Mouse (Mus musculus) yolk sac, embryonic 10.5 days (tissue): Measurements from ENCODE around the gene Ttk.

Source experiments
- DNase-seq: peaks from one replicate; pipeline ENCODE4 v3.0.0-alpha.2; 2017; ENCODE audit warnings: low spot score

The Ttk gene

GRCm38 (mm10) chr9:83902086-83902485 is 67.6 kb downstream of the Ttk start:
- no peak for DNase-seq

DNA sequence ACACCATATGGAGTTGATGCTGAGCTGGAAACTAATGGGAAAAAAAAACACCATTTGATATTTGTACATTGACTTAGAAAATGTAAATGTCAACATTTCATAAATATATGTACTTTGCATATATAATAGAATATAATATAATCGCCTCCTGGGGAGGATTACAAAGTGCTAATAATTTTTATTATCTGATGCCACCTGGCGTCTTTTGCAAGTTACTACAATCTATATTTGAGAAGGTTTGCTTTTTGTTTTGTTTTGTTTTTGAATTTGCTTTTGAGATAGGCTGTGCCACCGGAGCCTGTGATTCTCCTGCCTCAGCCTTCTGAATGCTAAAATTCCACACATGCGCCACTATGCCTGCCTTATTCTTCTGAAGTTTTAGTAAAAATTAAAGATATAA is 71.3 kb downstream of the Ttk start:
- DNase-seq: no peak

DNA sequence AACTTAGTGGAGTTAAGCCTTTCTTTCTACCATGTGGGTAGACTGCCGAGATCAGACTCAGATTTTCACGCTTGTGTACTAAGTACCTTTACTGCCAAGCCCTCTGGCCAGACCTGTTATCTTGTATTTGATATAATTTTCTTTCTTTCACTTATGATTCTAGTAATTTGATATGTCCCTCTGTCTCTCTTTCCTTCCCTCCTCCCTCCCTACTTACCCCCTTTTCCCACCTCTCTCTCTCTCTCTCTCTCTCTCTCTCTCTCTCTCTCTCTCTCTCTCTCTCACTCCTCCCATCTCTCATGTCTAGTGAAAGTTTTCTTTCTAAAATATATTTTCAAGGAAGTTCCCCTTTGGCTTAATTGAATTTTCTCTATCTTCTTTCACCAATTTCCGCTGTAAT is 72.5 kb downstream of the Ttk start:
- DNase-seq: no peak

- DNase-seq: no peak
These were observed 75.3 kb downstream of the Ttk start for GRCm38 (mm10) chr9:83909836-83910235.

DNA sequence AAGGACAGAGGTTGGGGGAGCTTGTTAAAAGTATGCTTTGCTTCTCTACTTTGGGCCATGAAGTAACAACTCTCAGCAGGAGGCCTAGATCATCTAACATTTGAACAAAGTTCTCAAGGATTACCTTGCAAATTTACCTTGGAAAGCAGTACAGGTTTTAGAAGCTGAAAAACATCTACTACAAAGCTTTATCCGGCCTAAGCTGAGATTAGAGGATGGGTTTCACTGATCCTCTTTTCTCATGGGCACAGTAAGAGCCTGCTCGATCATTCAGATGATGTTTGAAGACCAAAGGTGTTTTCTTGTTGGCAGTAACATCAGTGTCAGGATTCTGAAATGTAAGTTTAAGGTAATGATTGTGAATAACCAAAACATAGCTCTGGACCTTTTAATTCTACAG is 76.4 kb downstream of the Ttk start:
- DNase-seq: no peak
